Mouse (Mus musculus): ENCODE data around the gene Mrpl19. TPM values are rescaled to one million over a fixed set of nuclear protein-coding genes. Genes with fewer than 3 reads are reported as not detected.
A peak's percentile ranks its signal among the peaks of the same experiment; 100 is the strongest.

The Mrpl19 gene
- polyA plus RNA-seq, 1 experiment, result 2.2 TPM

DNA sequence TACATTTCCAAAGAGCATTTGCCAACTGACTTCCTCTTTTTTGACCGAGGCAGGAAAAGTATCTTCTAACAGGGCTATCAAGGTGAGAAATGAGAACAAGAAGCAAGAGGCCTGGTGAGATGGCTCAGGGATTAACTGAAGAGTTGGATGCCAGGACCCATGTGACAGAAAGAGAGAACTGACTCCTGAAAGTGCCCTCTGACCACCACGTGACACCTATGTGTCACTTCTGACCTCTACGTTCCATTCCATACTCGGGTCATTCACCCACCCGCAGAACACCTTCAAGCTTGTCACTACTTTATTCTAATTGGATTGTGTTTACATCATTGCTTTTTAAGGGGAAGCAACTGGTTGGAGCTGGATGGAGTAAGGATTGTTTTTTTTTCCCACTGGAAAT is 20.8 kb upstream of the Mrpl19 start:
- no peak overlapping the region for H3K27ac ChIP-seq (ENCODE audit: insufficient read depth, low read length)
- no peak for TF ChIP-seq POLR2A (IDR thresholded peaks at IDR 0.05; ENCODE audit: low read depth, low read length)
- no peak for TF ChIP-seq CTCF (IDR thresholded peaks at IDR 0.05; ENCODE audit: extremely low read depth, insufficient read depth, insufficient read length, insufficient replicate concordance)
- no peak overlapping the region for H3K4me3 ChIP-seq (ENCODE audit: extremely low read depth, insufficient read depth, insufficient read length)
- H3K27me3 ChIP-seq (ENCODE audit: control insufficient read depth, insufficient read depth, low read length), result no peaks in the 10 kb centered on the region
- peak in 1 of 2 experiments; percentile 1 for DNase-seq (ENCODE audit: low read depth in 1 of 2, low spot score in 2 of 2)
- H3K36me3 ChIP-seq (ENCODE audit: control insufficient read depth, insufficient read depth, low read length), result no peaks in the 10 kb centered on the region
- no peaks in the 10 kb centered on the region for H3K4me1 ChIP-seq (ENCODE audit: control insufficient read depth, insufficient read depth, insufficient read length)
- 34% methylated on average over 5 of the region's 5 CpGs for WGBS

DNA sequence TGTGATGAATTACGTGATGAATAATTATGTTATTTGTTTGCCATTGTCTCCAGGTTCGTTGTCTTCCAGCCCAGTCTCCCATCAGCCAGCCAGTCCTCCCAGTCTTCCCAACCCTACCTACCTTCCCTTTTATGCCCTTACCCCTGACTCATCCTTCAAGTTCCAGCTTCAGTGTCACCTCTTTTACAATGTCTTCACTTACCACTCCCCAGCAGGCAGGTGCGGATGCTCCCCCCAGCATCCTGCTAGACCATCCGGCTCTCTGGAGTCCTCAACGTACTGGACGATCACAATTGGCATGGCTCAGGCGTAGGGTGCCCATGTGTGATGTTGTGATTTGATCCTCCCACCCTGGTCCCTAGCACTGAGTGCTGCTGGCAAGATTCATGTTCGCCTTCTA is 20.4 kb upstream of the Mrpl19 start:
- H3K4me3 ChIP-seq (ENCODE audit: extremely low read depth, insufficient read depth, insufficient read length), result no peak overlapping the region
- no peaks in the 10 kb centered on the region for H3K36me3 ChIP-seq (ENCODE audit: control insufficient read depth, insufficient read depth, low read length)
- 86% methylated on average over 8 of the region's 8 CpGs for WGBS
- H3K27me3 ChIP-seq (ENCODE audit: control insufficient read depth, insufficient read depth, low read length), result no peaks in the 10 kb centered on the region
- no peak overlapping the region for H3K27ac ChIP-seq (ENCODE audit: insufficient read depth, low read length)
- H3K4me1 ChIP-seq (ENCODE audit: control insufficient read depth, insufficient read depth, insufficient read length), result no peaks in the 10 kb centered on the region
- no peak for TF ChIP-seq POLR2A (IDR thresholded peaks at IDR 0.05; ENCODE audit: low read depth, low read length)
- no peak for TF ChIP-seq CTCF (IDR thresholded peaks at IDR 0.05; ENCODE audit: extremely low read depth, insufficient read depth, insufficient read length, insufficient replicate concordance)
- DNase-seq (ENCODE audit: low read depth in 1 of 2, low spot score in 2 of 2), result peak in 1 of 2 experiments; percentile 2

DNA sequence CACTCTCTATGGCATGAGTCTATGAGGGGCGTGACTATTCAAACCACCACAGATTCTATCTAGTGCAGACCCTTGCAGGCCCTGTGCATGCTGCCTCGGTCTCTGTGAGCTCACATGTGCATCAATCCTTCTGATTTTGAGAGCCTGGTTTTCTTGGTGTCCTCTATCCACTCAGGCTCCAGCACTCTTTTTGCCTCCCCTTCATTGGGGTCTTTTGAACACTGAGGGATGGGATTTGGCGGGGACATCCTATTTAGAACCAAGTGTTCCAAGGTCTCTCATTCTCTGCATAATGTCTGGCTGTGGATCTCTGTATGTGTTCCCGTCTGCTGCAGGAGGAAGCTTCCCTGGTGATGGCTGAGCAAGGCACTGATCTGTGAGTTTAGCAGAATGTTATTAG is 13.5 kb upstream of the Mrpl19 start:
- no peaks in the 10 kb centered on the region for H3K36me3 ChIP-seq (ENCODE audit: control insufficient read depth, insufficient read depth, low read length)
- DNase-seq (ENCODE audit: low read depth in 1 of 2, low spot score in 2 of 2), result peak in 1 of 2 experiments; percentile 0
- TF ChIP-seq CTCF (IDR thresholded peaks at IDR 0.05; ENCODE audit: extremely low read depth, insufficient read depth, insufficient read length, insufficient replicate concordance) (no peak), POLR2A (IDR thresholded peaks at IDR 0.05; ENCODE audit: low read depth, low read length) (no peak)
- no peaks in the 10 kb centered on the region for H3K4me1 ChIP-seq (ENCODE audit: control insufficient read depth, insufficient read depth, insufficient read length)
- 93% methylated on average over 4 of the region's 4 CpGs for WGBS
- no peaks in the 10 kb centered on the region for H3K27me3 ChIP-seq (ENCODE audit: control insufficient read depth, insufficient read depth, low read length)
- no peak overlapping the region for H3K27ac ChIP-seq (ENCODE audit: insufficient read depth, low read length)
- no peak overlapping the region for H3K4me3 ChIP-seq (ENCODE audit: extremely low read depth, insufficient read depth, insufficient read length)

DNA sequence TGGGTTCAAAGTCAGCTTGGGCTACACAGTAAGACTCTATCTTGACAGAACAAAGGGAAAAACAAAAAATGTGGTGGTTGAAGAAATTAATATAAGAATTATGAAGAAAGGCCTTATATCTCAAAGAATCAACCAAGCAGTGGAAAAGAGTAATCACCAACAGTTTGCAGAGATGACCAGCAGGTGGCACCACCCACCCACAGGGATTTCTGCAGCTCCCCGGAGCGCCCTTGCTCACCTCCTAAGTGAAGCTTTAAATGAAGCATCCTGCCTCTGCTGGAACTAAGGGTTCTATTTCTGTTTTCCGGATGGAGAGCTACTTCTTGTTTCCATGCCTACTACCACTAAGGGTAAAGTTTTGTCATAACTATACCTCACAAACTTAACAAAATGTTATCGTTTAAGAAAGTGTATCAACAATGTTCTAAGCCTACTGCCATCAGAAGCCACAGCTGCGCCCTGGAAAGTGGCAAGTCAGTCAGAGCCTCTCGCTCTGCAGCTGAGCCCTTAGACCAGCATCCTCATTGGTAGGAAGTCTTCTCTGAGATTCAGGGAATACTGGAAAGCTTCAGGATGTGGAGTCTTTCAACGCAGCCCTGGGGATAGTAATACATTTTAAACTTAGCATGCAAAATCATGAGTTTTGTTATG is 10.3 kb upstream of the Mrpl19 start:
- H3K4me1 ChIP-seq (ENCODE audit: control insufficient read depth, insufficient read depth, insufficient read length), result no peaks in the 10 kb centered on the region
- H3K36me3 ChIP-seq (ENCODE audit: control insufficient read depth, insufficient read depth, low read length), result no peaks in the 10 kb centered on the region
- no peak for TF ChIP-seq POLR2A (IDR thresholded peaks at IDR 0.05; ENCODE audit: low read depth, low read length)
- TF ChIP-seq CTCF (IDR thresholded peaks at IDR 0.05; ENCODE audit: extremely low read depth, insufficient read depth, insufficient read length, insufficient replicate concordance), result peak; percentile 79
- no peak overlapping the region for H3K27ac ChIP-seq (ENCODE audit: insufficient read depth, low read length)
- no peak overlapping the region for H3K4me3 ChIP-seq (ENCODE audit: extremely low read depth, insufficient read depth, insufficient read length)
- no peaks in the 10 kb centered on the region for H3K27me3 ChIP-seq (ENCODE audit: control insufficient read depth, insufficient read depth, low read length)
- WGBS, result 31% methylated on average over 7 of the region's 7 CpGs
- peak; percentile 12 to 58 for DNase-seq (ENCODE audit: low read depth in 1 of 2, low spot score in 2 of 2)

DNA sequence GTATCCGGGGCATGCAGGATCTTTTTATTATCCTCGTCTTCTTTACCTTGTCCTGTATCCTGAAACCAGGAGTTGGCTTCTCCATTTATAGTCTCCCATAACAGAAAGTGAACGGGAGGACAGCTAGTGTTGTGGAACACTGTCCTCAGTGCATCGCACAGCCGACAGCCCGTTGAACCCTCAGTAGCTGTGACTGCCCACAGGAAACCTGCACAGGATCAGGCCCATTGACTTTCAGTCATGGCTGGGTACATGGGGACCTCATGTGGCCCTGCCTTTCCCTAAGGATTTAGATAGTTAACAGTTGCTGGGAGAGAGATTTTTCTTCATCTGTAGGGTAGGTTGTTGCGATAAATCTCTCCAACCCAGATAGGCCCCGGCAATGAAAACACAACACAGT is 6.8 kb upstream of the Mrpl19 start:
- 86% methylated on average over 8 of the region's 8 CpGs for WGBS
- Histone ChIP-seq H3K27ac (ENCODE audit: insufficient read depth, low read length) (no peak overlapping the region), H3K27me3 (ENCODE audit: control insufficient read depth, insufficient read depth, low read length) (no peaks in the 10 kb centered on the region), H3K4me1 (ENCODE audit: control insufficient read depth, insufficient read depth, insufficient read length) (no peaks in the 10 kb centered on the region), H3K36me3 (ENCODE audit: control insufficient read depth, insufficient read depth, low read length) (no peaks in the 10 kb centered on the region), H3K4me3 (ENCODE audit: extremely low read depth, insufficient read depth, insufficient read length) (no peak overlapping the region)
- no peak for DNase-seq (ENCODE audit: low read depth in 1 of 2, low spot score in 2 of 2)
- TF ChIP-seq POLR2A (IDR thresholded peaks at IDR 0.05; ENCODE audit: low read depth, low read length) (no peak), CTCF (IDR thresholded peaks at IDR 0.05; ENCODE audit: extremely low read depth, insufficient read depth, insufficient read length, insufficient replicate concordance) (no peak)

DNA sequence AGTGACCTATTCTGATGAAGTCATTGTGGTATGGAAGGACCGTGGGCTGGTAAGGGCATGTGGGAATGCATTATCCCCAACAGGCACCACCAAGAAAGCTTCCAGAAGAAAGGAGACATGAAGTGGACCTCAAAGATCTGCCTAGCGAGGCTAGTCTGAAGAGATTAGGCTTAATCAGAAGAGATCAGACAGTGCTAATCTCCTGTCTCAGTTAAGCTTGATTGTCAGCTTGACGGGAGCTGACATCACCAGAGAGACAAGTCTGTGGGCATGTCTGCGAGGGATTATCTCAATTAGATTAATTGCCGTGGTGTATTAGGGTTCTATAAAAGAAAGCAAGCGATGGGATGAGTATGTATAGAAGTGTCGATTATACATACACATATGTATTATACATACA is 5.4 kb upstream of the Mrpl19 start:
- H3K4me3 ChIP-seq (ENCODE audit: extremely low read depth, insufficient read depth, insufficient read length), result no peak overlapping the region
- no peak overlapping the region for H3K27ac ChIP-seq (ENCODE audit: insufficient read depth, low read length)
- DNase-seq (ENCODE audit: low read depth in 1 of 2, low spot score in 2 of 2), result no peak
- 89% methylated on average over 7 of the region's 7 CpGs for WGBS
- H3K36me3 ChIP-seq (ENCODE audit: control insufficient read depth, insufficient read depth, low read length), result no peaks in the 10 kb centered on the region
- TF ChIP-seq CTCF (IDR thresholded peaks at IDR 0.05; ENCODE audit: extremely low read depth, insufficient read depth, insufficient read length, insufficient replicate concordance), result no peak
- TF ChIP-seq POLR2A (IDR thresholded peaks at IDR 0.05; ENCODE audit: low read depth, low read length), result no peak
- no peaks in the 10 kb centered on the region for H3K4me1 ChIP-seq (ENCODE audit: control insufficient read depth, insufficient read depth, insufficient read length)
- no peaks in the 10 kb centered on the region for H3K27me3 ChIP-seq (ENCODE audit: control insufficient read depth, insufficient read depth, low read length)

DNA sequence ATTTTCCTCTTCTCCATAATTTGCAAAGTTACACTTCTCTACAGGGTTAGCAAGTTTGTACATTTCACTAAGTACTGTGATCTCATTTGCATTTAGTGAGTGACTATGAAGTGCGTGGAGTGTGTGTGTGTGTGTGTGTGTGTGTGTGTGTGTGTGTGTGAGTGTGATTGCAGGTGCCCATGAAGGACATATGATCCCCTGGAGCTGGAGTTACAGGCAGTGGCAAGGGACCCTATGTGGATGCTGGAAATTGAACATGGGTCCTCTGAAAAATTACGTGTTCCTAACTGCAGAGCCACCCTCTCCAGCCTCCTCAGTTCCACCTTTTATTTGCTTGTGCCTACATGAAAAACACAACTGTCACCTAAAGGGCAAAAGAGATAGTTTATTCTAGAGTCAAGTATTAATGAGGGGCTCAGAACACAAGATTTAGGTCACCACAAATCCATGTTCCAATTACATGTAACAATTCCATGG is 348 bp upstream of the Mrpl19 start:
- Histone ChIP-seq H3K4me3 (ENCODE audit: extremely low read depth, insufficient read depth, insufficient read length) (no peak overlapping the region; the same call in 1 of the 2 replicates), H3K27me3 (ENCODE audit: control insufficient read depth, insufficient read depth, low read length) (no peaks in the 10 kb centered on the region), H3K36me3 (ENCODE audit: control insufficient read depth, insufficient read depth, low read length) (peaks cover 13% of the 10 kb centered on the region), H3K4me1 (ENCODE audit: control insufficient read depth, insufficient read depth, insufficient read length) (peaks cover 2% of the 10 kb centered on the region; the same call in 1 of the 2 replicates), H3K27ac (ENCODE audit: insufficient read depth, low read length) (no peak overlapping the region)
- TF ChIP-seq CTCF (IDR thresholded peaks at IDR 0.05; ENCODE audit: extremely low read depth, insufficient read depth, insufficient read length, insufficient replicate concordance), result no peak
- no peak for TF ChIP-seq POLR2A (IDR thresholded peaks at IDR 0.05; ENCODE audit: low read depth, low read length)
- WGBS, result 67% methylated on average over 2 of the region's 2 CpGs
- DNase-seq (ENCODE audit: low read depth in 1 of 2, low spot score in 2 of 2), result no peak

Measured in spleen, adult 2 months (tissue).